Mouse (Mus musculus) testis, adult 2 months (tissue): ENCODE measurements around the gene Crocc.

ENCODE experiments used
- CTCF ChIP-seq: fragments of 200-500 bp; IDR thresholded peaks from 2 replicates; pipeline ENCODE4 v1.5.1; 2012; ENCODE audit warnings: low read depth, mild to moderate bottlenecking, inconsistent platforms, low read length, moderate library complexity; ENCODE audit not compliant: control insufficient read depth, insufficient read depth, insufficient replicate concordance
- POLR2A ChIP-seq: fragments of 200-500 bp; IDR thresholded peaks from 2 replicates; pipeline ENCODE4 v1.6.1; 2012; ENCODE audit warnings: low read depth, mild to moderate bottlenecking, inconsistent platforms, low read length, moderate library complexity; ENCODE audit not compliant: control insufficient read depth

GRCm38 (mm10) chr4:141020811-141021613, 39.3 kb downstream of the Crocc start:
- no peak for TF ChIP-seq CTCF
- no peak for TF ChIP-seq POLR2A
